Mouse (Mus musculus): ENCODE measurements at regions not wholly inside any gene's neighbourhood (a gene's known extent, or its start where the extent isn't known, plus 50 kb on each side); places are given as distances from the start of the nearest gene placed in this dataset.
"Not testable (repeated sequence)": the region's sequence is repeated elsewhere in the genome, so short reads cannot be mapped to it uniquely, and the experiment has no call there.

DNA sequence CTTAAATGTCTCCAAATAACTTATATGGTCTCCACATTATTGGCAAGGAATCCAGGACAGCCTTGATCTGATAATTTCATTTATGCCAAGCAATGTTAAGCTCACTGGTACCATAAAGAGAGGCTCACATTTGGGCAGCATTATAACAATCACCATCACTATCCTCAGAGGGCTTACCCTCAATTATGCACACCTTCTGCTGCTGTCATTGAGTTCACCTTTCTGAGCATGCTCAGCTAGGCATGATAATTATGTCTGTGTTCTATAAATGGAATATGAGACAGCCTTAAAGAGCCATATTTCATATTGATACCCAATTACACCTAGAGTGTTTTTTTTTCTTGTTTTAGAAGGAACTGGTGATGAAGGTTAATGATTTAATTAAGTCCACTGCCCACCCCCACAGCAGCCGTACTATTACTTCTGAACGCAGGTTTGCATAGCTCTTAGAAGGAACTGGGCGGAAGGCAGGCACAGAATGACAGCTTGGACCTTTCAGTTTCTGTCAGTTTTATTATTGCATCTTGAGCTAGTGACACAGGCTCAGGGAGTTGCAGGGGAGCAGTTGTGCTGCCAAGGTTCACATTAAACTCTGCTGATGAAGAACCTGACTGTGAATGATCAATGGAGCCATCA, 424.0 kb upstream of the Sphkap start:
- no peaks in the 10 kb centered on the region for H3K9me3 ChIP-seq (replicated peaks)
- no peak overlapping the region for H3K4me3 ChIP-seq
- 57% methylated on average over 3 of the region's 3 CpGs for WGBS
- H3K4me1 ChIP-seq: no peaks in the 10 kb centered on the region
- no peaks in the 10 kb centered on the region for H3K27me3 ChIP-seq
- ATAC-seq (ENCODE audit: low FRiP score): peak; percentile 64; the same call in 1 of the 2 replicates
- H3K4me2 ChIP-seq (replicated peaks): no peak overlapping the region
- no peaks in the 10 kb centered on the region for H3K36me3 ChIP-seq
- peak overlapping the region; percentile 79 for H3K27ac ChIP-seq
- no peak overlapping the region for H3K9ac ChIP-seq

DNA sequence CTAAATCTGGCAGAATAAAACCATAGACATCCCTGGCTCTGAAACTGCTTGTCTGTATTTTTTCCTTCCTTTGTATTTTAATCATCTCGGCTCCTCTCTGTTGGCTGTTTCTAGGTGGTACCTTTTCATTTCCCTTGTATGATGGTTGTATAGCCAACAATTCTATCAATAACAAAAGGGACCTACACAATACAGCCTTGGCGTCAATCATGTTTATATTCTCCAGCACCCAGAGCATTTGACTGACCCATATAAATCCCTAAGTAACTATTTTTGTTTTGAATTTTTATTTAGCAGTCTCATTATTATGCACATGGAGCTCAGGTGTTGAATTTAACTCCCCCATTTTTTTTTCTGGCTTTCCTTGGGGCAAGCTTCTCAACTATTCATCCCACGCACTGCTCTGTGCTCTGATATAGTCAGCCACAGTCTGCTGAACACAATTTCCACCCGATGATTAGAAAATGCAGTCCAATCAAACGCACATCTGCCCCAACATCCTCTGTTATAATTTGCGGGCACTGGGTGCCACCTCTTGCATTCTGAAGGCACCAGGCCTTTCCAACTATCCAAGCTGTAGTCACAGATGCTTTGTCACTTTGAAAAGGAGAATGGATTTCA, 422.1 kb upstream of the Sphkap start:
- Histone ChIP-seq H3K9me3 (replicated peaks) (no peaks in the 10 kb centered on the region), H3K36me3 (no peaks in the 10 kb centered on the region), H3K4me1 (no peaks in the 10 kb centered on the region), H3K9ac (no peak overlapping the region), H3K27ac (peak overlapping the region; percentile 79), H3K4me2 (replicated peaks) (no peak overlapping the region), H3K4me3 (no peak overlapping the region), H3K27me3 (no peaks in the 10 kb centered on the region)
- ATAC-seq (ENCODE audit: low FRiP score): peak; percentile 85
- WGBS: 64% methylated on average over 6 of the region's 6 CpGs

GRCm38 (mm10) chr1:83811162-83811561, 403.2 kb upstream of the Sphkap start:
- not testable (repeated sequence) for H3K27ac ChIP-seq; H3K9me3 ChIP-seq (replicated peaks); H3K4me2 ChIP-seq (replicated peaks); H3K27me3 ChIP-seq; H3K9ac ChIP-seq; H3K4me3 ChIP-seq; ATAC-seq (ENCODE audit: low FRiP score); H3K4me1 ChIP-seq; H3K36me3 ChIP-seq
- 50% methylated on average over 6 of the region's 6 CpGs for WGBS

GRCm38 (mm10) chr1:83808432-83808831, 400.4 kb upstream of the Sphkap start:
- Histone ChIP-seq H3K36me3 (no peaks in the 10 kb centered on the region), H3K4me2 (replicated peaks) (no peak overlapping the region), H3K27me3 (no peaks in the 10 kb centered on the region), H3K4me1 (no peaks in the 10 kb centered on the region), H3K4me3 (no peak overlapping the region), H3K27ac (no peak overlapping the region), H3K9ac (no peak overlapping the region), H3K9me3 (replicated peaks) (no peaks in the 10 kb centered on the region)
- WGBS: 88% methylated on average over 6 of the region's 6 CpGs
- no peak for ATAC-seq (ENCODE audit: low FRiP score)

- Histone ChIP-seq H3K27ac (no peak overlapping the region), H3K4me1 (no peaks in the 10 kb centered on the region), H3K4me2 (replicated peaks) (no peak overlapping the region), H3K36me3 (no peaks in the 10 kb centered on the region), H3K9me3 (replicated peaks) (no peaks in the 10 kb centered on the region), H3K4me3 (no peak overlapping the region), H3K9ac (no peak overlapping the region), H3K27me3 (no peaks in the 10 kb centered on the region)
- 81% methylated on average over 2 of the region's 2 CpGs for WGBS
- ATAC-seq (ENCODE audit: low FRiP score): no peak
Observed at GRCm38 (mm10) chr1:83803345-83804041, 395.5 kb upstream of the Sphkap start.

GRCm38 (mm10) chr1:83801759-83802158, 393.8 kb upstream of the Sphkap start:
- Histone ChIP-seq H3K9ac (no peak overlapping the region), H3K27ac (no peak overlapping the region), H3K27me3 (no peaks in the 10 kb centered on the region), H3K4me3 (no peak overlapping the region), H3K4me1 (no peaks in the 10 kb centered on the region), H3K36me3 (no peaks in the 10 kb centered on the region), H3K9me3 (replicated peaks) (no peaks in the 10 kb centered on the region), H3K4me2 (replicated peaks) (no peak overlapping the region)
- ATAC-seq (ENCODE audit: low FRiP score): no peak

- Histone ChIP-seq H3K27me3 (no peaks in the 10 kb centered on the region), H3K27ac (no peak overlapping the region), H3K9ac (no peak overlapping the region), H3K4me3 (no peak overlapping the region), H3K4me2 (replicated peaks) (no peak overlapping the region), H3K9me3 (replicated peaks) (no peaks in the 10 kb centered on the region), H3K4me1 (no peaks in the 10 kb centered on the region), H3K36me3 (no peaks in the 10 kb centered on the region)
- 66% methylated on average over 7 of the region's 7 CpGs for WGBS
- no peak for ATAC-seq (ENCODE audit: low FRiP score)
Observed at GRCm38 (mm10) chr1:83796961-83797891, 389.2 kb upstream of the Sphkap start.

DNA sequence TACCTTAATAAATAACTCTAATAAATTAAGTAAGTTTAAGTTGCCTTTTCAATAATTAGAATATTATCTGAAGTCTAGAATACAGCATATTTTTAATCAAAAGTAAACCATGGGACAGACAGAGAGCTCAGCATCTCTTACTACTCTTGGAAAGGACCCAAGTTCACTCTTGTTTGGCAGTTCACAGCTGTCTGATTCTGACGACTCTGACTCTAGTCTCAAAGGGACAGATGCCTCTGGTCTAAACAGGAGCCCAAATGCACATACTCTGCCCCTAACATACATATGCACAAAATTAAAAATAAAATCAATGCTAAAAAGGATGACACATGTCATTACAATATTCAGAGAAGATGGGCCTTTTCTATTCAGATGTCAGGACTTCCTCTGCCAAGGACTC, 369.2 kb upstream of the Sphkap start:
- ATAC-seq (ENCODE audit: low FRiP score): no peak
- Histone ChIP-seq H3K9ac (no peak overlapping the region), H3K9me3 (replicated peaks) (no peaks in the 10 kb centered on the region), H3K27me3 (no peaks in the 10 kb centered on the region), H3K27ac (no peak overlapping the region), H3K4me3 (no peak overlapping the region), H3K4me2 (replicated peaks) (no peak overlapping the region), H3K4me1 (no peaks in the 10 kb centered on the region), H3K36me3 (no peaks in the 10 kb centered on the region)
- WGBS: 65% methylated on average over 1 of the region's 1 CpGs

DNA sequence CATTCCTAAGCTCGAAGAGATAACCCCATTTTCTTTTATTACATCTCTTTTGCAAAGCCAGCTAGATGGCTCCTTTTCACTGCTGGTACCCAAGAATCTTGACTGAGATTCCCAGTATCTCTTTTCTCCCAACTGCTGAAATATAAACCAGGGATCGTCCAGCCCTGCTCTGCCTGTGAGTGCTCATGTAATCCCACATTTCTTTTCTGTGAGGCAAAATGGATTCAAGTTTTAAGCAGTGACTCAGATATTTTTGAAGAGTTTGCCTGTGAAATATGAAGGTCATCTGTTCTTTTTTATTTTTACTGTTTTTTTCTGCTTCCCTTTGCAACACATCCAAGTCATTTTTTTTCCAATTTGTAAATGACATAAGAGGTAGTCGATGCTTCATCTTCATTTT, 363.2 kb upstream of the Sphkap start:
- Histone ChIP-seq H3K27ac (no peak overlapping the region), H3K4me1 (no peaks in the 10 kb centered on the region), H3K4me3 (no peak overlapping the region), H3K27me3 (no peaks in the 10 kb centered on the region), H3K9ac (no peak overlapping the region), H3K4me2 (replicated peaks) (no peak overlapping the region), H3K36me3 (no peaks in the 10 kb centered on the region), H3K9me3 (replicated peaks) (no peaks in the 10 kb centered on the region)
- 77% methylated on average over 3 of the region's 3 CpGs for WGBS
- ATAC-seq (ENCODE audit: low FRiP score): no peak

DNA sequence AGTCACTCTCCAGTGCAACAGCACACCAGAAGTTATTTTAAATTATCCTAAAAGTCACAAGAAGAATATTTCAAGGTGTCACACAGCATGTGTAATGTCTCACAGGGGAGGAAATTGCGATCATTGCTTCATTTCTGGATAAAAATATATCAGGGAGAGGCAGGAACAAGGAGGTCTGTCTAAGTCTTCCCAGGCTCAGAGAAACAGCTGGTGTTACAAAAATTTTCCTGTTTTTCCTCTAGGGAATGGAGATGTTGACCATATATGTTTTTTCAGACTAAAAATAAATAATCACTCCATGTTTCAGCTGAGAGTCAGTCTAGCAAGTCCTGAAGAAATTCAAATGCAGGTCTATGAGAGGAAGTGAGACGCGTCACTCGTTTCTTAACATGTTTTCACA, 353.5 kb upstream of the Sphkap start:
- Histone ChIP-seq H3K27me3 (no peaks in the 10 kb centered on the region), H3K9me3 (replicated peaks) (no peaks in the 10 kb centered on the region), H3K4me1 (no peaks in the 10 kb centered on the region), H3K9ac (no peak overlapping the region), H3K4me2 (replicated peaks) (no peak overlapping the region), H3K27ac (no peak overlapping the region), H3K4me3 (no peak overlapping the region), H3K36me3 (no peaks in the 10 kb centered on the region)
- WGBS: 77% methylated on average over 4 of the region's 4 CpGs
- no peak for ATAC-seq (ENCODE audit: low FRiP score)

DNA sequence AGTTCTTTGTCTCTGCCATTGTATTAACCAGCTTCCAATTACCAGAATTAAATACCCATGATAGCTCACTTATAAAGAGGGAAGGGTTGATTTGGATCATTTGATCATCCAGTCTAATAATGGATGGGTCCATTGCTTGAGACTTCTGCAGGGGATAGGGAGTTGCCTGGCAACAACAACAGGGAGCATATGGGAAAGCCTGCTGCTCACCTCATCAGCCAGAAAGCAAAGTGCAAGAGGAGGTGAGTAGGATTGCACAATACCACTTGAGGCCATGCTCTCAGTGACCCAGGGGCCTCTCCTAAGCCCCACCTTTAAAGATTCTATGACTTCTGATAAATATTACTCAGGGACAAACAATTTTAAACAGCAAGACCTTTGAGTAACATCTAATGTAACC, 348.9 kb upstream of the Sphkap start:
- Histone ChIP-seq H3K4me3 (no peak overlapping the region), H3K4me1 (0 out of 2 replicates have a peak, but pooled peaks cover 2% of the 10 kb centered on the region), H3K27me3 (no peaks in the 10 kb centered on the region), H3K9me3 (replicated peaks) (no peaks in the 10 kb centered on the region), H3K36me3 (no peaks in the 10 kb centered on the region), H3K9ac (no peak overlapping the region), H3K4me2 (replicated peaks) (no peak overlapping the region), H3K27ac (no peak overlapping the region)
- peak; percentile 43; the same call in 1 of the 2 replicates for ATAC-seq (ENCODE audit: low FRiP score)

DNA sequence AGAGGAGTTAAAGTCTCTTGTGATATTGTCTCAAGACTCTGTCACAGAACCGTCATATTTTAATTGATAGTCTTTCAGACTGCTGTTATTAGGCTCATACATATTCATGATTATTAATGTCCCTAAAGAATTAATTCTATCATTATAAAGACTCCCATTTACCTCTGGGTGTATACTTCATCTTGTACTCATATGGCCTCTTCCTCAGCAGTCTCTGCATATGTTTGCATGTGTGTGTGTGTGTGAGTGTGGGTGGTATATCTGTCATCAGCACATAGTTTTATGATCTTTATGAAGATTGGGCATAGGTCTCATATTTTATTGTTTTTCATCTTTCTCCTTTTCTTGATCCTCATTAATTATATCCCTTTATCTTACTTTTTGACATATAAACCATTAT, 347.3 kb upstream of the Sphkap start:
- ATAC-seq (ENCODE audit: low FRiP score): peak; percentile 69; the same call in 1 of the 2 replicates
- H3K36me3 ChIP-seq: no peaks in the 10 kb centered on the region
- no peak overlapping the region for H3K4me2 ChIP-seq (replicated peaks)
- H3K27ac ChIP-seq: no peak overlapping the region
- no peak overlapping the region for H3K4me3 ChIP-seq
- H3K27me3 ChIP-seq: no peaks in the 10 kb centered on the region
- 53% methylated on average over 1 of the region's 1 CpGs for WGBS
- H3K9me3 ChIP-seq (replicated peaks): no peaks in the 10 kb centered on the region
- H3K4me1 ChIP-seq: 0 out of 2 replicates have a peak, but pooled peaks cover 2% of the 10 kb centered on the region
- H3K9ac ChIP-seq: no peak overlapping the region
